Mouse (Mus musculus) lung, adult 2 months (tissue): ENCODE measurements around the gene Bsg. TPM values are rescaled to one million over a fixed set of nuclear protein-coding genes. Genes with fewer than 3 reads are reported as not detected.

Source experiments
- DNase-seq: peaks from one replicate; pipeline ENCODE4 v3.0.0; 2022
- H3K4me1 ChIP-seq: fragments of 200-500 bp; 2 replicates; pipeline ENCODE4 v1.6.1; 2011; ENCODE audit warnings: low read length; ENCODE audit not compliant: control insufficient read depth, insufficient read depth
- H3K4me3 ChIP-seq: fragments of 200-500 bp; replicated peaks from 2 replicates; pipeline ENCODE3; 2011; ENCODE audit warnings: low read depth, mild to moderate bottlenecking, control low read depth, low read length; ENCODE audit errors: extremely low read depth
- CTCF ChIP-seq: fragments of 200-500 bp; IDR thresholded peaks from 2 replicates; pipeline ENCODE4 v1.5.1; 2011; ENCODE audit warnings: mild to moderate bottlenecking, low read length, control low read depth; ENCODE audit not compliant: insufficient read depth
- POLR2A ChIP-seq: fragments of 200-500 bp; IDR thresholded peaks from 2 replicates; pipeline ENCODE4 v1.6.1; 2011; ENCODE audit warnings: low read depth, mild to moderate bottlenecking, control low read depth, low read length, borderline replicate concordance; ENCODE audit errors: extremely low read depth
- WGBS: fragments of 180-500 bp; shearing (Covaris S2); methylation state at CpG from one replicate; pipeline ENCODE4 v1.1.7; 2018; 5-methylcytosine and 5-hydroxymethylcytosine counted together
- polyA plus RNA-seq: library from polyadenylated mRNA; depleted of rRNA; stranded (reverse); fragments of >200 nt; gene quantifications from 2 replicates; pipeline ENCODE4 v1.2.3, GENCODE M21; 2012

The Bsg gene
- polyA plus RNA-seq, 1 experiment, result 692 TPM

GRCm38 (mm10) chr10:79668771-79669575 is 35.3 kb upstream of the Bsg start, which contains the start of gene Tpgs1:
Gene Tpgs1 (plus strand): TSS chr10:79669369.
- peak within 1 kb of the TSS; percentile 80 for H3K4me3 ChIP-seq
- peak; percentile 55; the same call in 1 of the 2 replicates for TF ChIP-seq POLR2A
- TF ChIP-seq CTCF, result peak; percentile 46
- peaks cover 3% of the 10 kb centered on the region; the same call in 1 of the 2 replicates for H3K4me1 ChIP-seq
- peak; percentile 93 for DNase-seq
- WGBS, result under 1% methylated on average over 45 of the region's 45 CpGs

- DNase-seq, result peak; percentile 84
- peaks cover 3% of the 10 kb centered on the region; the same call in 1 of the 2 replicates for H3K4me1 ChIP-seq
- under 1% methylated on average over 47 of the region's 47 CpGs for WGBS
- TF ChIP-seq POLR2A, result no peak
- TF ChIP-seq CTCF, result no peak
- peak overlapping the region; percentile 80 for H3K4me3 ChIP-seq
Measured at GRCm38 (mm10) chr10:79669576-79670057, 34.7 kb upstream of the Bsg start.

GRCm38 (mm10) chr10:79670071-79670888 is 34.0 kb upstream of the Bsg start:
- no peak for DNase-seq
- TF ChIP-seq POLR2A (no peak), CTCF (no peak)
- Histone ChIP-seq H3K4me3 (peak overlapping the region; percentile 80), H3K4me1 (peaks cover 3% of the 10 kb centered on the region; the same call in 1 of the 2 replicates)
- WGBS, result 32% methylated on average over 15 of the region's 15 CpGs

- TF ChIP-seq CTCF, result no peak
- no peak for TF ChIP-seq POLR2A
- Histone ChIP-seq H3K4me3 (no peak overlapping the region), H3K4me1 (peaks cover 3% of the 10 kb centered on the region; the same call in 1 of the 2 replicates)
- WGBS, result 69% methylated on average over 6 of the region's 6 CpGs
- DNase-seq, result no peak
Measured at GRCm38 (mm10) chr10:79671396-79672087, 32.7 kb upstream of the Bsg start.

GRCm38 (mm10) chr10:79672088-79672455 is 32.2 kb upstream of the Bsg start:
- TF ChIP-seq CTCF (0 out of 2 replicates have a peak, but pooled peaks have one; percentile 3), POLR2A (no peak)
- no peak overlapping the region for H3K4me3 ChIP-seq
- H3K4me1 ChIP-seq, result peaks cover 3% of the 10 kb centered on the region; the same call in 1 of the 2 replicates
- 60% methylated on average over 3 of the region's 3 CpGs for WGBS
- no peak for DNase-seq

GRCm38 (mm10) chr10:79673054-79673453 is 31.2 kb upstream of the Bsg start:
- no peak for DNase-seq
- 95% methylated on average over 3 of the region's 3 CpGs for WGBS
- Histone ChIP-seq H3K4me1 (peaks cover 3% of the 10 kb centered on the region; the same call in 1 of the 2 replicates), H3K4me3 (no peak overlapping the region)
- TF ChIP-seq POLR2A, result no peak
- no peak for TF ChIP-seq CTCF

- WGBS, result 67% methylated on average over 44 of the region's 44 CpGs
- H3K4me1 ChIP-seq, result no peaks in the 10 kb centered on the region
- TF ChIP-seq CTCF (no peak), POLR2A (no peak)
- no peak overlapping the region for H3K4me3 ChIP-seq
- DNase-seq, result no peak
Measured at GRCm38 (mm10) chr10:79675346-79676035, 28.8 kb upstream of the Bsg start.

GRCm38 (mm10) chr10:79680606-79681495 is 23.4 kb upstream of the Bsg start:
- DNase-seq, result no peak
- WGBS, result 25% methylated on average over 11 of the region's 11 CpGs
- H3K4me1 ChIP-seq, result peaks cover 14% of the 10 kb centered on the region
- no peak for TF ChIP-seq CTCF
- no peak for TF ChIP-seq POLR2A
- peak overlapping the region; percentile 49 for H3K4me3 ChIP-seq
